Mouse (Mus musculus) CH12.LX (cell line): ENCODE results near the gene Fam178b. TPM values are rescaled to one million over a fixed set of nuclear protein-coding genes. Genes with fewer than 3 reads are reported as not detected.

Experiments used
- DNase-seq: peaks from one replicate; pipeline ENCODE4 v3.0.0-alpha.2; 2013; ENCODE audit errors: extremely low read depth
- H3K27ac ChIP-seq: 2 replicates; pipeline ENCODE4 v1.5.1; 2012; ENCODE audit warnings: low read depth, mild to moderate bottlenecking, control low read depth, moderate library complexity; ENCODE audit not compliant: insufficient read depth
- H3K27me3 ChIP-seq: replicated peaks from 2 replicates; pipeline ENCODE3; 2012; ENCODE audit warnings: inconsistent platforms
- H3K36me3 ChIP-seq, 2 experiments: replicated peaks in 1 of 2; 2 replicates each; pipeline versions ENCODE3 to v1.6.1; 2012; ENCODE audit warnings: inconsistent platforms in 1 of 2, low read length in 1 of 2, mild to moderate bottlenecking in 1 of 2, mixed read lengths in 1 of 2, moderate library complexity in 1 of 2; ENCODE audit not compliant: control insufficient read depth in 1 of 2, insufficient read depth in 1 of 2
- H3K4me1 ChIP-seq, 2 experiments: 2 replicates each; pipeline ENCODE4 v1.6.1; 2012; ENCODE audit warnings: inconsistent platforms in 1 of 2, moderate library complexity in 1 of 2; ENCODE audit not compliant: insufficient read depth in 2 of 2, control insufficient read depth in 1 of 2
- H3K4me2 ChIP-seq: 2 replicates; pipeline ENCODE4 v1.6.1; 2012; ENCODE audit warnings: low read depth, mild to moderate bottlenecking, control low read depth; ENCODE audit not compliant: poor library complexity, insufficient read depth, severe bottlenecking
- H3K4me3 ChIP-seq, 3 experiments: fragments of 150-350 bp in 1 of 3; sonication (generic) in 1 of 3; replicated peaks in 1 of 3; 2 replicates each; pipeline versions ENCODE3 to v1.5.1; 2011 to 2012; ENCODE audit warnings: low read depth in 2 of 3, low read length in 2 of 3, mild to moderate bottlenecking in 2 of 3, moderate library complexity in 2 of 3, control low read depth in 1 of 3, improper control_type of control experiment in 1 of 3, inconsistent platforms in 1 of 3, mixed read lengths in 1 of 3; ENCODE audit not compliant: poor library complexity in 1 of 3
- H3K79me2 ChIP-seq: replicated peaks from 2 replicates; pipeline ENCODE4 v1.6.1; 2012; ENCODE audit warnings: mild to moderate bottlenecking, moderate library complexity; ENCODE audit not compliant: control insufficient read depth, poor library complexity, insufficient read depth, severe bottlenecking; ENCODE audit errors: extremely low read depth
- H3K9ac ChIP-seq: 2 replicates; pipeline ENCODE4 v1.6.1; 2012; ENCODE audit warnings: low read depth, mild to moderate bottlenecking, control low read depth, moderate library complexity; ENCODE audit not compliant: insufficient read depth
- H3K9me3 ChIP-seq: replicated peaks from 2 replicates; pipeline ENCODE3; 2012; ENCODE audit warnings: low read length, inconsistent platforms, mixed read lengths
- CHD2 ChIP-seq: IDR thresholded peaks from 2 replicates; pipeline ENCODE4 v1.6.1; 2011; ENCODE audit warnings: low read length, improper control_type of control experiment
- E2F4 ChIP-seq: IDR thresholded peaks from 2 replicates; pipeline ENCODE4 v1.6.1; 2011; ENCODE audit warnings: low read depth, low read length, improper control_type of control experiment; ENCODE audit not compliant: insufficient replicate concordance
- ELF1 ChIP-seq: IDR thresholded peaks from 2 replicates; pipeline ENCODE4 v1.6.1; 2014; ENCODE audit warnings: low read depth, mild to moderate bottlenecking, inconsistent platforms, low read length, improper control_type of control experiment
- EP300 ChIP-seq: IDR thresholded peaks from 2 replicates; pipeline ENCODE4 v1.6.1; 2011; ENCODE audit warnings: low read length, improper control_type of control experiment
- HCFC1 ChIP-seq: IDR thresholded peaks from 2 replicates; pipeline ENCODE4 v1.6.1; 2012; ENCODE audit warnings: low read depth, mild to moderate bottlenecking, inconsistent platforms, low read length, improper control_type of control experiment
- JUN ChIP-seq: IDR thresholded peaks from 2 replicates; pipeline ENCODE4 v1.6.1; 2011; ENCODE audit warnings: low read depth, mild to moderate bottlenecking, low read length, improper control_type of control experiment, moderate library complexity; ENCODE audit not compliant: insufficient read depth
- MAFK ChIP-seq: IDR thresholded peaks from 2 replicates; pipeline ENCODE4 v1.6.1; 2011; ENCODE audit warnings: low read length, improper control_type of control experiment; ENCODE audit not compliant: insufficient replicate concordance
- MAZ ChIP-seq: IDR thresholded peaks from 2 replicates; pipeline ENCODE4 v1.6.1; 2012; ENCODE audit warnings: low read depth, mild to moderate bottlenecking, inconsistent platforms, low read length, improper control_type of control experiment, moderate library complexity
- MYC ChIP-seq: IDR thresholded peaks from 2 replicates; pipeline ENCODE4 v1.6.1; 2011; ENCODE audit warnings: low read depth, mild to moderate bottlenecking, improper control_type of control experiment, low read length
- NELFE ChIP-seq: IDR thresholded peaks from 2 replicates; pipeline ENCODE4 v1.6.1; 2011; ENCODE audit warnings: low read depth, low read length, improper control_type of control experiment
- PAX5 ChIP-seq: IDR thresholded peaks from 2 replicates; pipeline ENCODE4 v1.6.1; 2012; ENCODE audit warnings: low read length, inconsistent platforms, mixed read lengths
- POLR2A ChIP-seq: IDR thresholded peaks from 2 replicates; pipeline ENCODE4 v1.6.1; 2011; ENCODE audit warnings: low read depth, mild to moderate bottlenecking, improper control_type of control experiment, low read length
- RCOR1 ChIP-seq: conservative IDR thresholded peaks from 2 replicates; pipeline ENCODE4 v1.6.1; 2012; ENCODE audit warnings: low read depth, mild to moderate bottlenecking, inconsistent platforms, low read length, improper control_type of control experiment
- SIN3A ChIP-seq: IDR thresholded peaks from 2 replicates; pipeline ENCODE4 v1.6.1; 2012; ENCODE audit warnings: low read length, improper control_type of control experiment, inconsistent platforms
- SMC3 ChIP-seq: IDR thresholded peaks from 2 replicates; pipeline ENCODE4 v1.6.1; 2011; ENCODE audit warnings: low read depth, low read length, improper control_type of control experiment
- TBP ChIP-seq: conservative IDR thresholded peaks from 2 replicates; pipeline ENCODE4 v1.6.1; 2011; ENCODE audit warnings: low read depth, low read length, improper control_type of control experiment
- TCF12 ChIP-seq: IDR thresholded peaks from 2 replicates; pipeline ENCODE4 v1.6.1; 2014; ENCODE audit warnings: low read depth, mild to moderate bottlenecking, inconsistent platforms, low read length, improper control_type of control experiment
- UBTF ChIP-seq: IDR thresholded peaks from 2 replicates; pipeline ENCODE4 v1.6.1; 2012; ENCODE audit warnings: low read depth, mild to moderate bottlenecking, inconsistent platforms, low read length, improper control_type of control experiment, moderate library complexity
- USF1 ChIP-seq: IDR thresholded peaks from 2 replicates; pipeline ENCODE4 v1.6.1; 2014; ENCODE audit warnings: low read depth, mild to moderate bottlenecking, inconsistent platforms, low read length, improper control_type of control experiment
- USF2 ChIP-seq: conservative IDR thresholded peaks from 2 replicates; pipeline ENCODE4 v1.6.1; 2011; ENCODE audit warnings: low read depth, low read length, improper control_type of control experiment
- ZC3H11A ChIP-seq: IDR thresholded peaks from 2 replicates; pipeline ENCODE4 v1.6.1; 2012; ENCODE audit warnings: low read depth, mild to moderate bottlenecking, inconsistent platforms, low read length, improper control_type of control experiment
- ZKSCAN1 ChIP-seq: IDR thresholded peaks from 2 replicates; pipeline ENCODE4 v1.6.1; 2012; ENCODE audit warnings: low read depth, inconsistent platforms, low read length, improper control_type of control experiment, borderline replicate concordance
- dilution Hi-C: fragments of 300-500 bp; cut with MboI; formaldehyde crosslinking; loops from 2 replicates; pipeline ENCODE4 v1.14.3; 2020; ENCODE audit warnings: low sequenced_read_pairs; ENCODE audit not compliant: extremely low pct_unique_long_range_greater_than_20kb, extremely low pct_ligation_motif_present
- in situ Hi-C: fragments of 300-500 bp; cut with MboI; formaldehyde crosslinking; loops from 3 replicates; pipeline ENCODE4 v1.14.3; 2019; ENCODE audit warnings: low sequenced_read_pairs, low pct_ligation_motif_present, low pct_unique_long_range_greater_than_20kb, mixed read lengths
- polyA plus RNA-seq: library from polyadenylated mRNA; unstranded; fragments of >175 nt; gene quantifications from 2 replicates; pipeline ENCODE4 v1.2.1, GENCODE M21; 2012; ENCODE audit warnings: low read depth; ENCODE audit not compliant: insufficient read length
- total RNA-seq, 2 experiments: library from RNA; depleted of rRNA; stranded (reverse); fragments of 300-350 nt in 1 of 2; fragments of >200 nt in 1 of 2; gene quantifications; 2 replicates each; pipeline ENCODE4 v1.2.3; 2012 to 2014

The Fam178b gene
- total and polyA plus RNA-seq, 3 experiments: 0.50 TPM; not detected in 2

DNA sequence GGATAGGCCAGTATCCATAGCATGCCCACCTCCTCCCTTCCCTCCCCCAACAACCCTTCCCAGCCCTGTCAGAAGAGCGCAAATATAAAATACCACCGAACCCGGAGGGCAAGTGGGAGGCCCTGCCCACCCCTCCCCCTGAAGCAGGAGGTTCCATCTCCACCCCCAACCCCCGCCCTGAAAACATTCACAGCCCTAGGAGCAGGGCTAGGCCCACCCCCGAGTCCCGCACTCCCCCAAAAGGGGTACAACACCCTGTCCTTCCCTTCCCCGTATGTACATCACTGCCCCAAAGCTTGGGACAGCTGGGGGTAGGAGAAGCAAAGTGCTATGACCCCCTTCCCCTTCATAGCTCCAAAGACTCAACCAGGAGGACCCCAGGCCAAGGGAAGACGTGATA, 134.2 kb downstream of the Fam178b start:
- peaks cover 26 to 50% of the 10 kb centered on the region in 2 experiments for H3K36me3 ChIP-seq
- no peaks in the 10 kb centered on the region for H3K27me3 ChIP-seq
- dilution Hi-C loops: no loop called here
- no peak overlapping the region for H3K9ac ChIP-seq
- H3K79me2 ChIP-seq: no peaks in the 10 kb centered on the region
- TF ChIP-seq POLR2A: no peak
- TF ChIP-seq USF1: no peak
- TF ChIP-seq, all 38 proteins: peak for 0
- Histone ChIP-seq H3K4me2 (no peak overlapping the region), H3K9me3 (no peaks in the 10 kb centered on the region), H3K4me3 (no peak overlapping the region), H3K27ac (no peak overlapping the region), H3K4me1 (peaks cover 2 to 10% of the 10 kb centered on the region in 2 experiments; a peak in 3 of 4 replicates)
- no peak for DNase-seq
- in situ Hi-C loops: no loop called here

- no peak for DNase-seq
- dilution Hi-C loops (no loop called here), in situ Hi-C loops (no loop called here)
- Histone ChIP-seq H3K36me3 (peaks cover 26 to 52% of the 10 kb centered on the region in 2 experiments), H3K27me3 (no peaks in the 10 kb centered on the region), H3K4me2 (no peak overlapping the region), H3K9me3 (no peaks in the 10 kb centered on the region), H3K79me2 (no peaks in the 10 kb centered on the region), H3K9ac (no peak overlapping the region), H3K4me3 (no peak overlapping the region), H3K4me1 (peaks cover 2 to 10% of the 10 kb centered on the region in 2 experiments; a peak in 3 of 4 replicates), H3K27ac (no peak overlapping the region)
- TF ChIP-seq CHD2: no peak
- no peak for TF ChIP-seq TCF12
- TF ChIP-seq UBTF: no peak
- TF ChIP-seq SMC3: no peak
- TF ChIP-seq ELF1: no peak
- TF ChIP-seq MAZ: no peak
- TF ChIP-seq NELFE: no peak
- TF ChIP-seq USF2: no peak
- TF ChIP-seq SIN3A: no peak
- TF ChIP-seq PAX5: no peak
- TF ChIP-seq RCOR1: no peak
- no peak for TF ChIP-seq MAFK
- TF ChIP-seq ZKSCAN1: no peak
- no peak for TF ChIP-seq E2F4
- TF ChIP-seq JUN: no peak
- TF ChIP-seq EP300: no peak
- TF ChIP-seq TBP: no peak
- no peak for TF ChIP-seq ZC3H11A
- TF ChIP-seq HCFC1: no peak
- TF ChIP-seq MYC: no peak
Observed at GRCm38 (mm10) chr1:36547981-36548598, 134.9 kb downstream of the Fam178b start.
